Mouse (Mus musculus) cortical plate, adult 2 months (tissue): ENCODE data around the gene Diaph3. TPM values are rescaled to one million over a fixed set of nuclear protein-coding genes. Genes with fewer than 3 reads are reported as not detected.

Experiments used
- H3K27ac ChIP-seq: fragments of 200-500 bp; 2 replicates; pipeline ENCODE4 v1.5.1; 2012; ENCODE audit warnings: low read length, control low read depth, inconsistent platforms; ENCODE audit not compliant: insufficient read depth
- H3K4me1 ChIP-seq: fragments of 200-500 bp; 2 replicates; pipeline ENCODE4 v1.6.1; 2011; ENCODE audit warnings: low read length; ENCODE audit not compliant: control insufficient read depth, insufficient read depth
- H3K4me3 ChIP-seq: fragments of 200-500 bp; 2 replicates; pipeline ENCODE4 v1.5.1; 2011; ENCODE audit warnings: mild to moderate bottlenecking, low read length, control low read depth; ENCODE audit not compliant: insufficient read depth
- CTCF ChIP-seq: fragments of 200-500 bp; IDR thresholded peaks from 2 replicates; pipeline ENCODE4 v1.5.1; 2011; ENCODE audit warnings: mild to moderate bottlenecking, control low read depth, low read length; ENCODE audit not compliant: insufficient read depth; ENCODE audit errors: extremely low read depth
- POLR2A ChIP-seq: fragments of 200-500 bp; IDR thresholded peaks from 2 replicates; pipeline ENCODE4 v1.6.1; 2011; ENCODE audit warnings: mild to moderate bottlenecking, low read length, control low read depth; ENCODE audit not compliant: insufficient read depth; ENCODE audit errors: extremely low read depth
- polyA plus RNA-seq: library from polyadenylated mRNA; depleted of rRNA; stranded (reverse); fragments of >200 nt; gene quantifications from 2 replicates; pipeline ENCODE4 v1.2.3, GENCODE M21; 2012

Diaph3 gene
- polyA plus RNA-seq, 1 experiment = 3.3 TPM

GRCm38 (mm10) chr14:86750351-86750750, 390.7 kb downstream of the Diaph3 start:
- H3K27ac ChIP-seq = no peak overlapping the region
- H3K4me3 ChIP-seq = no peak overlapping the region
- TF ChIP-seq CTCF = no peak
- TF ChIP-seq POLR2A = no peak
- H3K4me1 ChIP-seq = peaks cover 7% of the 10 kb centered on the region

GRCm38 (mm10) chr14:86749425-86749824, 391.6 kb downstream of the Diaph3 start:
- no peak for TF ChIP-seq CTCF
- TF ChIP-seq POLR2A = no peak
- H3K4me3 ChIP-seq = no peak overlapping the region
- peaks cover 7% of the 10 kb centered on the region for H3K4me1 ChIP-seq
- peak overlapping the region; percentile 41 for H3K27ac ChIP-seq

GRCm38 (mm10) chr14:86748876-86749275, 392.2 kb downstream of the Diaph3 start:
- Histone ChIP-seq H3K4me3 (no peak overlapping the region), H3K4me1 (peaks cover 7% of the 10 kb centered on the region), H3K27ac (no peak overlapping the region)
- TF ChIP-seq POLR2A (no peak), CTCF (no peak)

GRCm38 (mm10) chr14:86744523-86744922, 396.5 kb downstream of the Diaph3 start:
- Histone ChIP-seq H3K4me1 (peaks cover 4% of the 10 kb centered on the region), H3K27ac (no peak overlapping the region), H3K4me3 (no peak overlapping the region)
- TF ChIP-seq POLR2A (no peak), CTCF (no peak)

GRCm38 (mm10) chr14:86741855-86742531, 399.0 kb downstream of the Diaph3 start:
- TF ChIP-seq POLR2A = no peak
- H3K4me3 ChIP-seq = no peak overlapping the region
- no peaks in the 10 kb centered on the region for H3K4me1 ChIP-seq
- H3K27ac ChIP-seq = no peak overlapping the region

- Histone ChIP-seq H3K27ac (no peak overlapping the region), H3K4me1 (no peaks in the 10 kb centered on the region), H3K4me3 (no peak overlapping the region)
- no peak for TF ChIP-seq CTCF
- no peak for TF ChIP-seq POLR2A
Measured at GRCm38 (mm10) chr14:86738916-86739315, 402.1 kb downstream of the Diaph3 start.

- TF ChIP-seq POLR2A (no peak), CTCF (no peak)
- no peak overlapping the region for H3K4me3 ChIP-seq
- no peak overlapping the region for H3K27ac ChIP-seq
- H3K4me1 ChIP-seq = no peaks in the 10 kb centered on the region
Measured at GRCm38 (mm10) chr14:86736646-86737045, 404.4 kb downstream of the Diaph3 start.

GRCm38 (mm10) chr14:86731300-86731699, 409.7 kb downstream of the Diaph3 start:
- Histone ChIP-seq H3K4me1 (no peaks in the 10 kb centered on the region), H3K4me3 (no peak overlapping the region), H3K27ac (no peak overlapping the region)
- TF ChIP-seq CTCF = no peak
- TF ChIP-seq POLR2A = no peak

- TF ChIP-seq POLR2A (no peak), CTCF (no peak)
- Histone ChIP-seq H3K4me1 (no peaks in the 10 kb centered on the region), H3K27ac (no peak overlapping the region), H3K4me3 (no peak overlapping the region)
Measured at GRCm38 (mm10) chr14:86729617-86730098, 411.4 kb downstream of the Diaph3 start.

- TF ChIP-seq CTCF (no peak), POLR2A (no peak)
- H3K4me3 ChIP-seq = no peak overlapping the region
- H3K27ac ChIP-seq = no peak overlapping the region
- H3K4me1 ChIP-seq = no peaks in the 10 kb centered on the region
Measured at GRCm38 (mm10) chr14:86727538-86728045, 413.4 kb downstream of the Diaph3 start.

- TF ChIP-seq CTCF (no peak), POLR2A (no peak)
Measured at GRCm38 (mm10) chr14:86721768-86722167, 419.3 kb downstream of the Diaph3 start.

More at GRCm38 (mm10) chr14:86721768-86722167, 419.3 kb downstream of the Diaph3 start:
- Histone ChIP-seq H3K27ac (no peak overlapping the region), H3K4me1 (no peaks in the 10 kb centered on the region), H3K4me3 (no peak overlapping the region)
